In the genomic region with DNA sequence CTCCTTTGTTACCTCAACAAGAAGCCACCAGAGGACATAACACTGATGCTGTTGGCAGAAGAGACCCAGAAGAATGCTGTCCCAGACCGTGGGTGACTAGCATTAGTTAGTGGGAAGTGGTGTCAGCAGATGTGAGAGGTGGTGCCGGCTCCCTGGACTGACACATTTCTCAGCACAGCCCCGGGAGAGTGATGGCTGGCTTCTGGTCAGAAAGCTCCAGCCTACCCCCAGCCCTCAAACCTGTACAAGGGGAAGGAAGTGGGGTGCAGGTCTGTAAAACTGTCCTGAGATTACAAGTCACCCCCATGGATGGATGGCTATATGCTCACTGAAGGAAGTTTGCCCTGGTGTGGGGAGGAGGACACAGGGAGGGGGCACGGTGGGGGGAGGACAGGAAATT, we compare ENCODE assay signal across 14 mouse cellular contexts.
DNase-seq lines count a peak whose midpoint lies in the region; ATAC-seq and TF ChIP-seq lines count a peak whose summit lies in the region.
"Had no signal": no experiment of that assay in that cellular context is flagged by ENCODE, and none has a peak within 500 bp of the region (broad histone marks: within the 10 kb centered on the region; RNA-seq: fewer than 3 reads in every experiment).

No protein-coding gene starts in this region.

- no peak for TF ChIP-seq CTCF in lung, embryonic 14.5 days (IDR thresholded peaks at IDR 0.05; ENCODE audit: low read depth)
- TF ChIP-seq CTCF in liver, postnatal 0 days (IDR thresholded peaks at IDR 0.05; ENCODE audit: low read depth) = no peak

- H3K36me3 ChIP-seq in forebrain, embryonic 10.5 days (replicated peaks) = no peaks in the 10 kb centered on the region
- no peaks in the 10 kb centered on the region for H3K36me3 ChIP-seq in forebrain, embryonic 16.5 days (ENCODE audit: control insufficient read depth, insufficient read depth)
- no peaks in the 10 kb centered on the region for H3K36me3 ChIP-seq in lung, embryonic 14.5 days (ENCODE audit: insufficient read depth)
- H3K36me3 ChIP-seq in forebrain, embryonic 15.5 days = no peaks in the 10 kb centered on the region
- no peaks in the 10 kb centered on the region for H3K36me3 ChIP-seq in liver, postnatal 0 days (replicated peaks; ENCODE audit: insufficient read depth, low read length)
- H3K36me3 ChIP-seq: heart, embryonic 15.5 days; kidney, embryonic 15.5 days; limb, embryonic 13.5 days had no signal

- H3K9ac ChIP-seq in forebrain, embryonic 16.5 days (replicated peaks; ENCODE audit: low read depth, low read length) = no peak overlapping the region
- no peak overlapping the region for H3K9ac ChIP-seq in lung, embryonic 14.5 days
- no peak overlapping the region for H3K9ac ChIP-seq in forebrain, embryonic 15.5 days (replicated peaks)
- H3K9ac ChIP-seq in liver, postnatal 0 days (replicated peaks) = no peak overlapping the region
- H3K9ac ChIP-seq: heart, embryonic 15.5 days; kidney, embryonic 15.5 days; limb, embryonic 13.5 days had no signal

- H3K4me1 ChIP-seq in forebrain, embryonic 10.5 days = peaks cover 22% of the 10 kb centered on the region
- peaks cover 9% of the 10 kb centered on the region; the same call in 1 of the 2 replicates for H3K4me1 ChIP-seq in forebrain, embryonic 16.5 days (replicated peaks; ENCODE audit: control insufficient read depth, insufficient read depth, low read length)
- H3K4me1 ChIP-seq in lung, embryonic 14.5 days (ENCODE audit: insufficient read depth) = no peaks in the 10 kb centered on the region
- peaks cover 10% of the 10 kb centered on the region for H3K4me1 ChIP-seq in forebrain, embryonic 15.5 days
- H3K4me1 ChIP-seq in liver, postnatal 0 days (ENCODE audit: insufficient read depth) = no peaks in the 10 kb centered on the region

- no peaks in the 10 kb centered on the region for H3K27me3 ChIP-seq in forebrain, embryonic 10.5 days (ENCODE audit: poor library complexity, severe bottlenecking)
- H3K27me3 ChIP-seq in forebrain, embryonic 16.5 days (replicated peaks; ENCODE audit: control insufficient read depth, insufficient read depth, low read length) = no peaks in the 10 kb centered on the region
- no peaks in the 10 kb centered on the region for H3K27me3 ChIP-seq in lung, embryonic 14.5 days (ENCODE audit: insufficient read depth, low read length)
- H3K27me3 ChIP-seq in forebrain, embryonic 15.5 days = no peaks in the 10 kb centered on the region
- H3K27me3 ChIP-seq in liver, postnatal 0 days (ENCODE audit: insufficient read depth, low read length) = no peaks in the 10 kb centered on the region
- H3K27me3 ChIP-seq: kidney, embryonic 15.5 days; limb, embryonic 13.5 days had no signal

- DNase-seq in forebrain, embryonic 10.5 days (ENCODE audit: extremely low spot score, low spot score) = no peak
- no peak for DNase-seq in lung, embryonic 14.5 days
- DNase-seq in lung, postnatal 25 days (ENCODE audit: low spot score) = no peak
- DNase-seq in liver, postnatal 0 days = no peak
- DNase-seq in adrenal gland, adult 8-10 months = no peak
- DNase-seq: gastrocnemius, postnatal 14 days; right cerebral cortex, postnatal 4 days; thymus, adult 18-20 months had no signal

- no peaks in the 10 kb centered on the region for H3K9me3 ChIP-seq in forebrain, embryonic 10.5 days
- H3K9me3 ChIP-seq in forebrain, embryonic 16.5 days (ENCODE audit: control insufficient read depth, low read length) = no peaks in the 10 kb centered on the region
- H3K9me3 ChIP-seq in lung, embryonic 14.5 days (ENCODE audit: low read depth, low read length) = no peaks in the 10 kb centered on the region
- no peaks in the 10 kb centered on the region for H3K9me3 ChIP-seq in forebrain, embryonic 15.5 days
- no peaks in the 10 kb centered on the region for H3K9me3 ChIP-seq in liver, postnatal 0 days (ENCODE audit: low read length)
- H3K9me3 ChIP-seq: heart, embryonic 15.5 days; kidney, embryonic 15.5 days; limb, embryonic 13.5 days had no signal

- peak overlapping the region; percentile 80 for H3K27ac ChIP-seq in forebrain, embryonic 10.5 days
- H3K27ac ChIP-seq in forebrain, embryonic 16.5 days (ENCODE audit: low read length) = no peak overlapping the region
- no peak overlapping the region for H3K27ac ChIP-seq in lung, embryonic 14.5 days (ENCODE audit: low read depth)
- H3K27ac ChIP-seq in forebrain, embryonic 15.5 days (replicated peaks) = no peak overlapping the region
- no peak overlapping the region for H3K27ac ChIP-seq in liver, postnatal 0 days (ENCODE audit: low read depth)
- H3K27ac ChIP-seq: heart, embryonic 15.5 days; kidney, embryonic 15.5 days had no signal

- H3K4me3 ChIP-seq in forebrain, embryonic 10.5 days = peak overlapping the region; percentile 17; the same call in 1 of the 2 replicates
- H3K4me3 ChIP-seq in forebrain, embryonic 16.5 days (replicated peaks; ENCODE audit: low read length) = no peak overlapping the region
- H3K4me3 ChIP-seq in lung, embryonic 14.5 days (ENCODE audit: low read depth, low read length) = no peak overlapping the region
- H3K4me3 ChIP-seq in forebrain, embryonic 15.5 days = no peak overlapping the region
- no peak overlapping the region for H3K4me3 ChIP-seq in liver, postnatal 0 days (ENCODE audit: low read depth, low read length)
- H3K4me3 ChIP-seq: heart, embryonic 15.5 days; kidney, embryonic 15.5 days; limb, embryonic 13.5 days had no signal

- no peak for ATAC-seq in forebrain, embryonic 16.5 days
- peak; percentile 48; the same call in 1 of the 2 replicates for ATAC-seq in lung, embryonic 14.5 days (ENCODE audit: insufficient read depth)
- ATAC-seq in forebrain, embryonic 15.5 days (replicated peaks) = 0 out of 2 replicates have a peak, but pooled peaks have one; percentile 15
- 0 out of 2 replicates have a peak, but pooled peaks have one; percentile 6 for ATAC-seq in neutrophil, adult 5-6 weeks (ENCODE audit: extremely low read depth, insufficient number of reproducible peaks, low FRiP score, poor library complexity, severe bottlenecking)
- no peak for ATAC-seq in liver, postnatal 0 days

- no peak overlapping the region for H3K4me2 ChIP-seq in forebrain, embryonic 16.5 days (ENCODE audit: low read length)
- peak overlapping the region; percentile 16; the same call in 1 of the 2 replicates for H3K4me2 ChIP-seq in lung, embryonic 14.5 days
- no peak overlapping the region for H3K4me2 ChIP-seq in forebrain, embryonic 15.5 days (replicated peaks)
- H3K4me2 ChIP-seq in liver, postnatal 0 days (ENCODE audit: low read depth, low read length) = no peak overlapping the region
- H3K4me2 ChIP-seq: heart, embryonic 15.5 days; kidney, embryonic 15.5 days had no signal

- 76% methylated on average over 4 of the region's 4 CpGs for WGBS in forebrain, embryonic 10.5 days
- WGBS in forebrain, embryonic 16.5 days = 57% methylated on average over 4 of the region's 4 CpGs
- WGBS in lung, embryonic 14.5 days = 36% methylated on average over 4 of the region's 4 CpGs
- 49% methylated on average over 4 of the region's 4 CpGs for WGBS in forebrain, embryonic 15.5 days
- WGBS in liver, postnatal 0 days (ENCODE audit: insufficient replicate concordance) = 31% methylated on average over 4 of the region's 4 CpGs

- no peak for TF ChIP-seq EP300 in liver, postnatal 0 days (IDR thresholded peaks at IDR 0.05; ENCODE audit: low read depth)

Comparison
In these comparisons a context has a peak if more than half of its experiments do, and no peak if none do; other contexts are left out.
1. ATAC-seq: peak in lung, embryonic 14.5 days (single experiment), forebrain, embryonic 15.5 days (single experiment) and neutrophil, adult 5-6 weeks (single experiment); none in forebrain, embryonic 16.5 days (single experiment) and liver, postnatal 0 days (single experiment).